Mouse (Mus musculus) kidney, postnatal 0 days (tissue): ENCODE results near the gene Chpt1. TPM values are rescaled to one million over a fixed set of nuclear protein-coding genes. Genes with fewer than 3 reads are reported as not detected.
A peak's percentile ranks its signal among the peaks of the same experiment; 100 is the strongest.

Experiments used
- ATAC-seq: fragments of 200-750 bp; cut with Nextera tagmentation; replicated peaks from 2 replicates; pipeline ENCODE4 v1.8.0; 2017; ENCODE audit warnings: low read depth, moderate number of reproducible peaks, moderate TSS enrichment, moderate library complexity; ENCODE audit not compliant: low FRiP score
- DNase-seq: peaks from one replicate; pipeline ENCODE4 v3.0.0-alpha.2; 2016; ENCODE audit warnings: low spot score
- H3K27ac ChIP-seq: fragments of 300-500 bp; sonication (generic); 2 replicates; pipeline ENCODE4 v1.5.1; 2014; ENCODE audit warnings: mild to moderate bottlenecking
- H3K27me3 ChIP-seq: fragments of 300-500 bp; sonication (generic); 2 replicates; pipeline ENCODE4 v1.6.1; 2014; ENCODE audit warnings: low read length, mixed read lengths; ENCODE audit not compliant: insufficient read depth
- H3K36me3 ChIP-seq: fragments of 300-500 bp; sonication (generic); 2 replicates; pipeline ENCODE4 v1.6.1; 2014; ENCODE audit warnings: low read length, mixed read lengths; ENCODE audit not compliant: insufficient read depth
- H3K4me1 ChIP-seq: fragments of 300-500 bp; sonication (generic); replicated peaks from 2 replicates; pipeline ENCODE4 v1.6.1; 2014; ENCODE audit warnings: antibody characterized with exemption, low read length, mixed read lengths; ENCODE audit not compliant: insufficient read depth
- H3K4me2 ChIP-seq: fragments of 300-500 bp; sonication (generic); 2 replicates; pipeline ENCODE4 v1.6.1; 2014; ENCODE audit warnings: mild to moderate bottlenecking, low read length, moderate library complexity, mixed read lengths
- H3K4me3 ChIP-seq: fragments of 300-500 bp; sonication (generic); replicated peaks from 2 replicates; pipeline ENCODE4 v1.5.1; 2014; ENCODE audit warnings: low read depth, low read length
- H3K9ac ChIP-seq: fragments of 300-500 bp; sonication (generic); 2 replicates; pipeline ENCODE4 v1.6.1; 2014; ENCODE audit warnings: low read depth, low read length
- H3K9me3 ChIP-seq: fragments of 300-500 bp; sonication (generic); replicated peaks from 2 replicates; pipeline ENCODE4 v1.6.1; 2016; ENCODE audit warnings: low read length, inconsistent platforms, mixed read lengths
- CTCF ChIP-seq: IDR thresholded peaks from 2 replicates; pipeline ENCODE4 v1.5.1; 2016; ENCODE audit warnings: antibody characterized with exemption, low read depth, mild to moderate bottlenecking, moderate library complexity
- WGBS: fragments of 180-500 bp; shearing (Covaris S2); extraction: QIAGEN DNeasy Blood & Tissue Kit; methylation state at CpG from one replicate; pipeline ENCODE4 v1.1.7; 2014; 5-methylcytosine and 5-hydroxymethylcytosine counted together
- polyA plus RNA-seq: library from polyadenylated mRNA; unstranded; fragments of >200 nt; fragmentation: Nextera tagmentation; extraction: Ambion mirVana; gene quantifications from 2 replicates; pipeline ENCODE4 v1.2.1, GENCODE M21; 2015

Gene Chpt1
- polyA plus RNA-seq, 1 experiment from 2014 or later = 283 TPM

DNA sequence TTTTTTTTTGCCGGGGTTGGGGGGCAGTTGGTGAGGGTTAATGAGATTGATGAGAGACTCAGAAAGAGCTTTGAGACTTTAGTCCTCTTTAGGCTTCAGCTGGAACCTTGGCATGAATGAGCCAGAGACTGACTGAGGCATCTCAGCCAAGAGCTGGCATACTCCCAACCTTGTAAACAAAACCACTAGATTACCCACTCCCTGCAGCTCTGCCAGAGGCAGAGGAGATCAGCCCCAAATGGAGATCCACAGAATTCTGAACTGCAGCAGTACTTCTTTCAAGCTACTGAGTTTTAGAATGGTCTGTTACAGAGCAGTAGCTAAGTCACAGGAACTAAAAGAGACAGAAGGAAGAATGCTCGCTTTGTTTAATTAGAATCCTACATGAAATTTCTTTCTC is 52.7 kb downstream of the Chpt1 start:
- no peak for TF ChIP-seq CTCF
- no peak for DNase-seq
- H3K9ac ChIP-seq = no peak overlapping the region

DNA sequence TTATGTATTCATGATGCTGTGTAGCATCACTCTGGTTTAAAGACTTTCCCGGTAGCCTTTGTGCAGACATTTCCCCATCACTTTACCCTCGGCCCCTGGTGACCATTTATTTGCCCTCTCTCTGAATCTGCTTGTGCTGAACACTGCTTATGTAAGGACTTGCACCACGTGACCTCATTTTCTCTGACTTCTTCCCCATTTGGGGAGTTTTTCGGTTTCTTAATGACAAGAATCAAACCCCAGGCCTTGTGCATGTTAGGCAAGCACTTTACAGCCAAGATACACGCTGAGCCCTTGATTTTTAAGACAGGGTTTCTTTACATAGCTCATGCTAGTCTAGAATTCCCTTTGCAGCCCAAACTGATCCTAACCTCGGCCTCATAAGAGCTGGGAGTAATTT is 62.6 kb downstream of the Chpt1 start:
- Histone ChIP-seq H3K27ac (no peak overlapping the region), H3K36me3 (peaks cover 11% of the 10 kb centered on the region; the same call in 1 of the 2 replicates), H3K4me1 (no peaks in the 10 kb centered on the region), H3K4me2 (no peak overlapping the region), H3K27me3 (no peaks in the 10 kb centered on the region), H3K4me3 (no peak overlapping the region), H3K9me3 (no peaks in the 10 kb centered on the region), H3K9ac (no peak overlapping the region)
- no peak for TF ChIP-seq CTCF
- 85% methylated on average over 6 of the region's 6 CpGs for WGBS
- no peak for DNase-seq
- ATAC-seq = no peak

More for the DNA sequence above, 52.7 kb downstream of the Chpt1 start:
- Histone ChIP-seq H3K9me3 (no peaks in the 10 kb centered on the region), H3K27me3 (no peaks in the 10 kb centered on the region), H3K4me2 (no peak overlapping the region), H3K27ac (no peak overlapping the region), H3K4me1 (no peaks in the 10 kb centered on the region), H3K4me3 (no peak overlapping the region), H3K36me3 (0 out of 2 replicates have a peak, but pooled peaks cover 3% of the 10 kb centered on the region)
- ATAC-seq = no peak
- WGBS = 79% methylated on average over 2 of the region's 2 CpGs

DNA sequence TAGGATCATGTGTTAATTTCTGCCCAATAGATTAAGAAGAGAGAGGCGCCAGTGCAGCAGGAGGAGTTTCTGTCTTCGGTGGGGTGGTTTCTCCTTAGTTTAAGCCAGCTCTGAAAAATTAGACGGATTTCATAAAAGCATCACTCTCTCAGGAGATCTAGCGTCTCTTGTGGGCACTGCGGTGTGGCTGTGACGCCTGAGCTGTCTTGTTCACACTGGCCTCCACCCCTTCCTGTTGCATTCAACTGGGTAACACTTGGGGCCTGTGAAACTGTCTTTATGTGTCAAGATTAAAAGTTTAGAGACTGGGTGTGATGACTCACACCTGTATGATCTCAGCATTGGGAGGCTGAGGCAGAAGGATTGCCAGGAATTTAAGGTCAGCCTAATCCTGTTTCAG is 75.9 kb downstream of the Chpt1 start:
- no peak overlapping the region for H3K4me3 ChIP-seq
- H3K36me3 ChIP-seq = 0 out of 2 replicates have a peak, but pooled peaks cover 27% of the 10 kb centered on the region
- no peak overlapping the region for H3K9ac ChIP-seq
- H3K27ac ChIP-seq = no peak overlapping the region
- H3K9me3 ChIP-seq = no peaks in the 10 kb centered on the region
- H3K4me2 ChIP-seq = no peak overlapping the region
- TF ChIP-seq CTCF = no peak
- ATAC-seq (no peak), DNase-seq (no peak)
- WGBS = 83% methylated on average over 6 of the region's 6 CpGs
- H3K4me1 ChIP-seq = no peaks in the 10 kb centered on the region
- H3K27me3 ChIP-seq = no peaks in the 10 kb centered on the region

DNA sequence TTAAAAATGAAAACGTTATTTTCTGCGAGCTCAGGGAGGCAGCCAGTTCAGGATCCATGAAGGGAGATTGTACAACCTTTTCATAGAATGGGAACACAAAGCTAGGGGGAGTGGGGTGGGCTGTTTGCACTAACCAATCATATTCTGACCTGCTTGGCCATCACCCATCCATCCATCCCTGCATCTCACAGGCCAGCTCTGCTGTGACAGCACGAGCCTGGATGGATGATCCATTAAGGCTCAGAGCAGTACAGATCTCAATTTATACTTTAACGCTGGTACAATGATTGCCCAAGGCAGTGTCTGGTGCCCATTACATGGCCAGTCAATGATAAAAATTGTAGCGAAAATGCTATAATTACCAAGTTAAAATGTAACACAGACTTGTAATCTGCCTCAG is 77.0 kb downstream of the Chpt1 start:
- DNase-seq (no peak), ATAC-seq (peak; percentile 66)
- Histone ChIP-seq H3K27me3 (no peaks in the 10 kb centered on the region), H3K9me3 (no peaks in the 10 kb centered on the region), H3K4me3 (no peak overlapping the region), H3K4me1 (no peaks in the 10 kb centered on the region), H3K36me3 (0 out of 2 replicates have a peak, but pooled peaks cover 24% of the 10 kb centered on the region), H3K9ac (no peak overlapping the region), H3K4me2 (no peak overlapping the region), H3K27ac (no peak overlapping the region)
- TF ChIP-seq CTCF = no peak
- WGBS = 60% methylated on average over 5 of the region's 5 CpGs

DNA sequence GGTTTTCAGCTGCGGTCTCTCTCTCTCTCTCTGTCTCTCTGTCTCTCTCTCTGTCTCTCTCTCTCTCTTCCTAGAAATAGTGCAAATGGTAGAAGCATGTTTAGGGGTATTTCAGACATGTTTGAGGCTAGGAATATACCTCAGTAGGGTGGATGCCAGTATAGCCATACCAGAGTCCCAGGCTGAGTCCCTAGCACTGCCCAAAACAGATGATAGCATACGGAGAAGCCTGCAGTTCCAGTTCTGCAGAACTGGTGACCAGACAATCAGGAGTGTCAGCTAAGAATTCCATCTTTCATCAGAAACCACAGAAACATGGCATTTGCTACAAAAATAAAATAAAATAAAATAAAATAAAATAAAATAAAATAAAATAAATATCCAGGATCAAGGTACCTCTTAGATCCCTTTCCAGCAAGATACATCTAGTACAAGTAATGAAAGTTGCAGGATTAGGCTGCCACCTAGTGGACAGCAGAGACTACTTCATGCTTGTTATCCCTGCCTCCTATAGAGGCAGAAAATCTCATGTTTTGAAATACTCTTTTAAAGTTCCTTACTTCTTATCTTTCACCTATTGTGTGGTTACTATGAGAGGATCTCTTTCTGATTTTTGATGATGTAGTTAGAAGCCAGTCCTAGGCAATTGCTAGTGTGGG is 77.6 kb downstream of the Chpt1 start:
- Histone ChIP-seq H3K27me3 (no peaks in the 10 kb centered on the region), H3K9ac (no peak overlapping the region), H3K4me3 (no peak overlapping the region), H3K4me2 (no peak overlapping the region), H3K4me1 (no peaks in the 10 kb centered on the region), H3K36me3 (0 out of 2 replicates have a peak, but pooled peaks cover 23% of the 10 kb centered on the region), H3K9me3 (no peaks in the 10 kb centered on the region), H3K27ac (no peak overlapping the region)
- peak; percentile 86 for TF ChIP-seq CTCF
- DNase-seq (peak; percentile 88), ATAC-seq (peak; percentile 72; the same call in 1 of the 2 replicates)
- 88% methylated on average over 2 of the region's 2 CpGs for WGBS

DNA sequence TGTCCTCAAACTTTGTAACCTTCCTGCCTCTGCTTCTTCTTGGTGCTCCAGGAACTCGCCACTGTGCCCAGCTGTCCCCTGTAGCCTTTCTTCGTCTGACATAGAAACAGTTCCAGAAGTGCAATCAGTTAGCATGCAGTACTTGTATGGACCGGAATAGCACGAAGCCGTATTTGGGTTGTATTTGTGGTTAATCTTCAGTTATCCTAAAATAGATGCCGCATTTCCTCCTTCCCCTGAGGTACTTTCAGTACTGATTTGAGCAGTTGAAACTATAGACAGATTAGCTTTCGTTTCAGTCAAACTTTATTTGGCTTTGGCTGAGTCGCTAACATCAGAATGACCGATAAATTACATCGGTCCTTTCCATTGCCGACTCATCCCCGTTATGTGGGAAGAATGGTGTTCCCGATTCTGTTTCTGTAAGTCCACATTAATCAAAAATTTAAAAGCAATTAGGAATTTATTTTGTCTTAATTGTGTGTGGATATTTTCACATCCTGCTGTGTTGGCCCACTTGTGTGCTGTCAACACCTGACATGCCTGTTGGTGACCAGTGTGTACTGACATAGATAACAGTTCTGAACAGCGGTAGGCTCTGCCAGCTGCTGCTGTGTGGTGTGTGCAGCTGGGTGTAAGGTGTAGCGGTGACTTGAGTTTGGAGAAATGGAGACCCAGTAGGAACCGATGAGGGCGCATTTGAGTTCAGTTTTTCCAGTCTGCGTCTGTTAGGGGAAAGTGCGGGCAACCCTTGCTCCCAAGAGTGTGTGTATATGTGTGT is 83.0 kb downstream of the Chpt1 start:
- Histone ChIP-seq H3K9ac (no peak overlapping the region), H3K4me2 (no peak overlapping the region), H3K4me3 (no peak overlapping the region), H3K27ac (no peak overlapping the region), H3K36me3 (peaks cover 16% of the 10 kb centered on the region; the same call in 1 of the 2 replicates), H3K27me3 (no peaks in the 10 kb centered on the region), H3K9me3 (no peaks in the 10 kb centered on the region), H3K4me1 (no peaks in the 10 kb centered on the region)
- ATAC-seq (no peak), DNase-seq (no peak)
- WGBS = 95% methylated on average over 19 of the region's 19 CpGs
- no peak for TF ChIP-seq CTCF
